Comparison of ENCODE assay signal across 9 mouse cellular contexts in genomic region chr8:114452781-114453221, GRCm38 (mm10). TPM values are rescaled to one million over a fixed set of nuclear protein-coding genes. Genes with fewer than 3 reads are reported as not detected.
DNase-seq lines count a peak whose midpoint lies in the region; ATAC-seq and TF ChIP-seq lines count a peak whose summit lies in the region.
"Had no signal": no experiment of that assay in that cellular context is flagged by ENCODE, and none has a peak within 500 bp of the region (broad histone marks: within the 10 kb centered on the region; RNA-seq: fewer than 3 reads in every experiment).

No protein-coding gene starts in this region.

- peaks cover 0 to 25% of the 10 kb centered on the region in 2 experiments; a peak in 2 of 4 replicates for H3K4me1 ChIP-seq in CH12.LX (ENCODE audit: control insufficient read depth in 1 of 2, insufficient read depth in 2 of 2)
- peaks cover 29% of the 10 kb centered on the region for H3K4me1 ChIP-seq in heart, embryonic 12.5 days (replicated peaks)
- H3K4me1 ChIP-seq in kidney, embryonic 14.5 days (ENCODE audit: control insufficient read depth, insufficient read depth, low read length), result peaks cover 5% of the 10 kb centered on the region; the same call in 1 of the 2 replicates
- H3K4me1 ChIP-seq in lung, embryonic 14.5 days (ENCODE audit: insufficient read depth), result peaks cover 6% of the 10 kb centered on the region; the same call in 1 of the 2 replicates
- H3K4me1 ChIP-seq: limb, embryonic 15.5 days had no signal

- TF ChIP-seq CTCF in CH12.LX (conservative IDR thresholded peaks at IDR 0.05 in 1 of 2, IDR thresholded peaks at IDR 0.05 in 1 of 2; ENCODE audit: low read depth in 2 of 2, low read length in 2 of 2), result peak; percentile 70 to 80
- peak; percentile 90 for TF ChIP-seq CTCF in lung, embryonic 14.5 days (IDR thresholded peaks at IDR 0.05; ENCODE audit: low read depth)

- in situ Hi-C loops in CH12.LX (cut with MboI; ENCODE audit: low pct_ligation_motif_present, low pct_unique_long_range_greater_than_20kb, low sequenced_read_pairs), result loop anchor here (25.0 kb wide), 1 partner anchor 1984 kb away; no protein-coding TSS in a partner anchor

- no peak overlapping the region for H3K9ac ChIP-seq in CH12.LX (ENCODE audit: insufficient read depth, low read depth)
- H3K9ac ChIP-seq in heart, embryonic 12.5 days, result no peak overlapping the region
- no peak overlapping the region for H3K9ac ChIP-seq in kidney, embryonic 14.5 days (ENCODE audit: low read depth, low read length)
- H3K9ac ChIP-seq in lung, embryonic 14.5 days, result no peak overlapping the region
- H3K9ac ChIP-seq: limb, embryonic 15.5 days had no signal

- TF ChIP-seq EP300 in CH12.LX (IDR thresholded peaks at IDR 0.05; ENCODE audit: low read length), result no peak

- H3K36me3 ChIP-seq in CH12.LX (replicated peaks in 1 of 2; ENCODE audit: control insufficient read depth in 1 of 2, insufficient read depth in 1 of 2, low read length in 1 of 2), result peaks cover 24 to 77% of the 10 kb centered on the region in 2 experiments
- H3K36me3 ChIP-seq in heart, embryonic 12.5 days, result no peaks in the 10 kb centered on the region; the same call in 1 of the 2 replicates
- peaks cover 3% of the 10 kb centered on the region; the same call in 1 of the 2 replicates for H3K36me3 ChIP-seq in kidney, embryonic 14.5 days (ENCODE audit: control insufficient read depth, insufficient read depth, low read length)
- 0 out of 2 replicates have a peak, but pooled peaks cover 18% of the 10 kb centered on the region for H3K36me3 ChIP-seq in lung, embryonic 14.5 days (ENCODE audit: insufficient read depth)

- H3K27me3 ChIP-seq in CH12.LX (replicated peaks), result no peaks in the 10 kb centered on the region
- 0 out of 2 replicates have a peak, but pooled peaks cover 3% of the 10 kb centered on the region for H3K27me3 ChIP-seq in heart, embryonic 12.5 days (replicated peaks)
- no peaks in the 10 kb centered on the region for H3K27me3 ChIP-seq in kidney, embryonic 14.5 days (ENCODE audit: control insufficient read depth, insufficient read depth, low read length)
- H3K27me3 ChIP-seq in lung, embryonic 14.5 days (ENCODE audit: insufficient read depth, low read length), result no peaks in the 10 kb centered on the region

- H3K4me3 ChIP-seq in CH12.LX (replicated peaks in 1 of 3; ENCODE audit: low read depth in 2 of 3, low read length in 2 of 3, poor library complexity in 1 of 3), result no peak overlapping the region
- H3K4me3 ChIP-seq in heart, embryonic 12.5 days, result no peak overlapping the region
- no peak overlapping the region for H3K4me3 ChIP-seq in kidney, embryonic 14.5 days (ENCODE audit: low read length)
- H3K4me3 ChIP-seq in lung, embryonic 14.5 days (ENCODE audit: low read depth, low read length), result no peak overlapping the region
- H3K4me3 ChIP-seq: limb, embryonic 15.5 days had no signal

- no peaks in the 10 kb centered on the region for H3K79me2 ChIP-seq in CH12.LX (replicated peaks; ENCODE audit: control insufficient read depth, extremely low read depth, insufficient read depth, poor library complexity, severe bottlenecking)

- TF ChIP-seq RAD21 in CH12.LX (IDR thresholded peaks at IDR 0.05; ENCODE audit: low read depth, low read length), result peak; percentile 84

- dilution Hi-C loops in CH12.LX (cut with MboI; ENCODE audit: extremely low pct_ligation_motif_present, extremely low pct_unique_long_range_greater_than_20kb, low sequenced_read_pairs), result no loop called here

- H3K27ac ChIP-seq in CH12.LX (ENCODE audit: insufficient read depth, low read depth), result no peak overlapping the region
- no peak overlapping the region for H3K27ac ChIP-seq in heart, embryonic 12.5 days (ENCODE audit: poor library complexity, severe bottlenecking)
- no peak overlapping the region for H3K27ac ChIP-seq in kidney, embryonic 14.5 days (ENCODE audit: low read depth, low read length)
- H3K27ac ChIP-seq in lung, embryonic 14.5 days (ENCODE audit: low read depth), result no peak overlapping the region
- H3K27ac ChIP-seq: limb, embryonic 15.5 days had no signal

- DNase-seq in CH12.LX (ENCODE audit: extremely low read depth), result peak; percentile 76
- peak; percentile 90 for DNase-seq in embryo, embryonic 10 days (ENCODE audit: low spot score)
- DNase-seq in lung, embryonic 14.5 days, result peak; percentile 96
- DNase-seq in ovary, postnatal 10 days (ENCODE audit: low spot score), result peak; percentile 32
- DNase-seq in yolk sac, embryonic 10.5 days (ENCODE audit: low spot score), result peak; percentile 72

- peak; percentile 90 for ATAC-seq in activated CD4-positive, CD25-positive, alpha-beta regulatory T cell, adult 4 months
- no peak for ATAC-seq in heart, embryonic 12.5 days (ENCODE audit: insufficient number of reproducible peaks, low FRiP score)
- ATAC-seq in kidney, embryonic 14.5 days (ENCODE audit: low FRiP score, low TSS enrichment), result peak; percentile 75; the same call in 1 of the 2 replicates
- ATAC-seq in lung, embryonic 14.5 days (ENCODE audit: insufficient read depth), result peak; percentile 42; the same call in 1 of the 2 replicates

- WGBS in heart, embryonic 12.5 days, result 18% methylated on average over 9 of the region's 9 CpGs
- 10% methylated on average over 9 of the region's 9 CpGs for WGBS in kidney, embryonic 14.5 days
- WGBS in lung, embryonic 14.5 days, result 11% methylated on average over 9 of the region's 9 CpGs

- H3K9me3 ChIP-seq in CH12.LX (replicated peaks; ENCODE audit: low read length), result no peaks in the 10 kb centered on the region
- H3K9me3 ChIP-seq in heart, embryonic 12.5 days (replicated peaks), result no peaks in the 10 kb centered on the region
- H3K9me3 ChIP-seq in kidney, embryonic 14.5 days (ENCODE audit: control insufficient read depth, low read length), result no peaks in the 10 kb centered on the region
- H3K9me3 ChIP-seq in lung, embryonic 14.5 days (ENCODE audit: low read depth, low read length), result no peaks in the 10 kb centered on the region
- H3K9me3 ChIP-seq: limb, embryonic 15.5 days had no signal

- no peak overlapping the region for H3K4me2 ChIP-seq in CH12.LX (ENCODE audit: insufficient read depth, low read depth, poor library complexity, severe bottlenecking)
- H3K4me2 ChIP-seq in heart, embryonic 12.5 days, result 0 out of 2 replicates have a peak overlapping the region, but pooled peaks have one; percentile 28
- H3K4me2 ChIP-seq in kidney, embryonic 14.5 days (replicated peaks; ENCODE audit: low read depth, low read length), result no peak overlapping the region; the same call in 1 of the 2 replicates
- no peak overlapping the region for H3K4me2 ChIP-seq in lung, embryonic 14.5 days
- H3K4me2 ChIP-seq: limb, embryonic 15.5 days had no signal

- TF ChIP-seq POLR2A in CH12.LX (IDR thresholded peaks at IDR 0.05; ENCODE audit: low read depth, low read length), result no peak

TF ChIP-seq in CH12.LX, 34 proteins besides CTCF, POLR2A, EP300 and RAD21:
- TF ChIP-seq SMC3 (IDR thresholded peaks at IDR 0.05; ENCODE audit: low read depth, low read length) (peak; percentile 53), SIN3A (IDR thresholded peaks at IDR 0.05; ENCODE audit: low read length) (no peak), GABPA (IDR thresholded peaks at IDR 0.05; ENCODE audit: insufficient replicate concordance, low read depth, low read length) (no peak), MYC (IDR thresholded peaks at IDR 0.05; ENCODE audit: low read depth, low read length) (0 out of 2 replicates have a peak, but pooled peaks have one; percentile 17), TBP (conservative IDR thresholded peaks at IDR 0.05; ENCODE audit: low read depth, low read length) (no peak), MEF2A (IDR thresholded peaks at IDR 0.05; ENCODE audit: borderline replicate concordance, low read depth, low read length) (no peak)

RNA-seq across cellular contexts. Expression of gene Wwox, which starts 13.3 kb away (rescaled TPM):
- total RNA-seq in CH12.LX (2012; rRNA removed) (7.3 and 9.1 TPM in 2 replicates), CH12.LX (2014; rRNA removed) (7.8 and 9.3 TPM in 2 replicates)
- 11.5 and 12.6 TPM in 2 replicates for polyA plus RNA-seq in CH12.LX (2012; ENCODE audit: insufficient read length, low read depth)
- 10 to 100 TPM in 1 of 2 experiments, 1 to 10 TPM in 1; 9.2 to 11.6 TPM for polyA plus RNA-seq in activated CD4-positive, CD25-positive, alpha-beta regulatory T cell, adult 4 months (2017; shearing (Covaris generic))
- polyA plus RNA-seq in heart, embryonic 12.5 days (2016; fragmentation: Nextera tagmentation; extraction: Ambion mirVana), result 10.4 and 11.4 TPM in 2 replicates
- 12.9 and 17.0 TPM in 2 replicates for polyA plus RNA-seq in kidney, embryonic 14.5 days (2014; fragmentation: Nextera tagmentation; extraction: Ambion mirVana)
- 16.1 and 16.3 TPM in 2 replicates for polyA plus RNA-seq in lung, embryonic 14.5 days (2014; fragmentation: Nextera tagmentation; extraction: Ambion mirVana)

RNA-seq across cellular contexts. Expression of gene Clec3a, which starts 34.9 kb away (rescaled TPM):
- not detected in 2 replicates for total RNA-seq in CH12.LX (2012; rRNA removed)
- total RNA-seq in CH12.LX (2014; rRNA removed), result not detected in 2 replicates
- not detected in 2 replicates for polyA plus RNA-seq in CH12.LX (2012; ENCODE audit: insufficient read length, low read depth)
- not detected for polyA plus RNA-seq in activated CD4-positive, CD25-positive, alpha-beta regulatory T cell, adult 4 months (2017; shearing (Covaris generic))
- polyA plus RNA-seq in heart, embryonic 12.5 days (2016; fragmentation: Nextera tagmentation; extraction: Ambion mirVana), result not detected in 2 replicates
- not detected in 2 replicates for polyA plus RNA-seq in kidney, embryonic 14.5 days (2014; fragmentation: Nextera tagmentation; extraction: Ambion mirVana)
- polyA plus RNA-seq in lung, embryonic 14.5 days (2014; fragmentation: Nextera tagmentation; extraction: Ambion mirVana), result not detected in 2 replicates

Comparison
In these comparisons a context has a peak if more than half of its experiments do, and no peak if none do; other contexts are left out.
1. DNase-seq: peak in every context shown above with its lines; median percentile 96 in lung, embryonic 14.5 days; 90 in embryo, embryonic 10 days; 76 in CH12.LX; 72 in yolk sac, embryonic 10.5 days; 32 in ovary, postnatal 10 days.